Mouse (Mus musculus) CD4-positive naive resting alpha-beta T cell, adult 76 days (primary cell): ENCODE results near the gene Tas2r134. TPM values are rescaled to one million over a fixed set of nuclear protein-coding genes. Genes with fewer than 3 reads are reported as not detected.

Experiments
- total RNA-seq: library from RNA; stranded (reverse); gene quantifications from one replicate; pipeline ENCODE4 v1.2.4, GENCODE M21; 2023

Tas2r134 gene
- total RNA-seq: not detected

DNA sequence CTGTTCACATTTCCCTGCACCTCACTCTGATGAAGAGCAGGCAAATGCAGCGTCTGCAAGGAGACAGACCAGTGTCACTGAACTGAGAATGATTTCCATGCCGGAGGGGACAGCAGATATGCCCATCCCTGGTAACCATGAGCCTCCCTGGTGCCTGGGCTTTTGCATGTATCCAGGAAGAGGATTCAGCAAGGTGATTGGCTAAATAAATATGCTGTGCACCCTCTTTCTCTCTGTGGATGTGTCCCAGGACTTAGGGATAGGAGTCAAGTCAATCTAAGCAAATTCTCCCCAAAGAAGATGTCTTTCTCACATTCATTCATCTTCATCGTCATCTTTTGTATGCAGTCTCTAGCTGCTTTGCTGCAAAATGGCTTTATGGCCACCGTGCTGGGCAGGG lies at the start of gene Tas2r134:
Gene Tas2r134, plus strand, starts transcription at position 301 of the 400 bp plus-strand sequence.

